Mouse (Mus musculus): Measurements from ENCODE around the gene Vps41. TPM values are rescaled to one million over a fixed set of nuclear protein-coding genes. Genes with fewer than 3 reads are reported as not detected.
A peak's percentile ranks its signal among the peaks of the same experiment; 100 is the strongest.

The Vps41 gene
- polyA plus RNA-seq (2012; rRNA removed), result 63.3 and 76.9 TPM in 2 replicates

DNA sequence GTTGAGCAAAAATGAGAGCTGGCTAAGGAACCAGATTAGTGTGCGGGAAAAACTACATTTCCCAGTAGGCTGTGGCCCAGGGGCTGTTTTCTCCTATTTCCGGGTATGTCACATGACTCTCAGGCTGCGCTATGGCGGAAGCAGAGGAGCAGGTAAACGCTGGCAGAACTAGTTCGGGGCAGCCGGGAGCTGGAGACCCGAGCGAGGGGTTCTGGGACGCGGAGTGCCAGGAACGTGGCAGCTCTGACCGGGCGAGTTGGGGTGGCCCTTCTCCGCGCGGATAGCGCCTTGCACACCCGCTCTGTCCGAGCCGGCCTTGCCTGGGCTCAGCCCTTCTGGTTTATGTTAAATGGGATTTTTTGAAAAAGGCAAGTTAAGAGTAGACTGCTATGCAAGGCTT lies at the start of gene Vps41:
TSS of gene Vps41 (plus strand) at position 102 of the 400 bp plus-strand sequence.
- peak; percentile 94 for DNase-seq (ENCODE audit: low read depth)
- TF ChIP-seq CTCF (IDR thresholded peaks at IDR 0.05; ENCODE audit: borderline replicate concordance, extremely low read depth, insufficient read depth, insufficient read length), result no peak
- peak; percentile 34; the same call in 1 of the 2 replicates for TF ChIP-seq POLR2A (IDR thresholded peaks at IDR 0.05; ENCODE audit: borderline replicate concordance, extremely low read depth, insufficient read depth, insufficient read length, poor library complexity, severe bottlenecking)

DNA sequence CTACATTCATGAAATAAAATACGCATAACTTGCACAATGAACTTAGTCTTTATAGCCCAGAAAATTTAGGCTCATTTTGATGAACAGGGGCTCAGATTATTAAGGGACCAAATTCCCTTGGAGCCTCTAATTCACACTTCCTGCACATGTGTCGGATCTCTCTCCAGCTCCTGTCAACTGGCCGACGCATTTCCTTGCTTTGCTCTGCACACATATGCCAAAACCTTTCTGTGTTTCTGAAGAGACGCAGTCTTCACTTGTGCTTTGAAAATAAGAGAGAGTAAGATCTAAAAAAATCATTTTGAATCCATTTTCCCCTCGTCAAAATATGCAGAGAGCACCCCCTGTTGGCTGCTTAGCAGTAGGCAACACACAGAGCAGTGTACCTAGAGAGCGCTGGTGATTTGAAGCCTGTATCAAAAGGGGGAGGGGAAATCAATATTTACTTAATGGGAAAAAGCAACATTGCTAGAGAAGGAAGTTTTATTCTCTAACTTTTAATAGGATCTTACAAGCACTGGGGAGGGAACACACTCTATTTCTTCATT lies 18.5 kb upstream of the Vps41 start:
- no peak for TF ChIP-seq POLR2A (IDR thresholded peaks at IDR 0.05; ENCODE audit: borderline replicate concordance, extremely low read depth, insufficient read depth, insufficient read length, poor library complexity, severe bottlenecking)
- peak; percentile 70; the same call in 1 of the 2 replicates for TF ChIP-seq CTCF (IDR thresholded peaks at IDR 0.05; ENCODE audit: borderline replicate concordance, extremely low read depth, insufficient read depth, insufficient read length)

DNA sequence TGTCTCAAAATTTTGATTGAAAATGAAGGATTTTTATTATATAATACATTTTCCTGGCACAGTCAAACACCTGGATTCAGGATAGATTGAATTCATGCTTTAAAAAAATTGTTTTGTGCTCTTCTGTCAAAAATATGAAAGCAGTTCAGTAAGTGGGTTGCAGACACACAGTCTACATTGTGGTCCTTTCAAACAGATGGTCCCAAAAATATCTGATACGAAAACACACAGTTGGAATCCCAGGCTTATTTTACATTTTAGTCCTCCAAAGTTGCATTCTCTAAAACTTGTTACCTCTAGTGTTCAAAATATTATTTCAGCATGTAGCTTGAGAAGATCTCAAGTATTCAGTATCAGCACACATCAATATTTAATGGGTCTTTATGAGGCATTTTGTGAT lies 5.4 kb upstream of the Vps41 start:
- no peak for DNase-seq (ENCODE audit: low read depth)
- TF ChIP-seq CTCF (IDR thresholded peaks at IDR 0.05; ENCODE audit: borderline replicate concordance, extremely low read depth, insufficient read depth, insufficient read length) (no peak), POLR2A (IDR thresholded peaks at IDR 0.05; ENCODE audit: borderline replicate concordance, extremely low read depth, insufficient read depth, insufficient read length, poor library complexity, severe bottlenecking) (no peak)

More for the DNA sequence above, 18.5 kb upstream of the Vps41 start:
- peak; percentile 82 for DNase-seq (ENCODE audit: low read depth)

DNA sequence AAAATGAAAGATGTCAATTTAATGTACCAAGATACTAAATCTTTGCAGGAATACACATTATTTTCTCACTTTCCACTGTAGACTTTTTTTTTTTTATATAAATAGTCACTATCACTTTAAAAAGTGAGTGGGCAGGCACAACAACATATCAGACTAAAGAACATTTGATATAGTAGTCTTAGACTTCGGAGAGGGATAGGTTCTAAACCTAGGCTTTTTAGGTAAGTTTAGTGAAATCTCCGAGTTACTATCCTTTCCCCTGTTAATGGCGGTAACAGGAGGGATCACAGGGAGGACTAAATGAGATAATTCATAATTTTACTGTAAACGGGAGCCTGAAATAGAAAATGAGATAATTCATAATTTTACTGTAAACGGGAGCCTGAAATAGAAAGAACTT lies 379 bp upstream of the Vps41 start:
- no peak for DNase-seq (ENCODE audit: low read depth)

DNA sequence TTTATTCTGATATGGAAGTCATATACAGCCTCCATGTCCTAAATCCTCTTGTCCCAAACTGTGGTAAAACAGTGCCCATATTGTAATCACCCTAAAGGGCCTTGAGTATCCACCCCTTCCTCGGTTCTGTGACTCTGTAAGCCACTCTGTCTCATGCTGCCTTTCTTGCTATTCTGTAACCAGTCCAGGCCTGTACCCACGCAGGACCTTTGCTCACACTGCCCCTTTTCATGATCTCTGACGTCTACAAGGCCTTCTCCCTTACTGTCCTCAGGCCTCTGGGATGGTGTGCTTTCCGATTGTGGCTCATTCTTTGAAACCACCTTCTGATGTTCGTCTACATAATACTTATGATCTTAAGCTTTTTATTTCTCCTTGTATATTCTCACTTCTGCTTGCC lies 1.4 kb downstream of the Vps41 start:
- no peak for TF ChIP-seq CTCF (IDR thresholded peaks at IDR 0.05; ENCODE audit: borderline replicate concordance, extremely low read depth, insufficient read depth, insufficient read length)
- no peak for TF ChIP-seq POLR2A (IDR thresholded peaks at IDR 0.05; ENCODE audit: borderline replicate concordance, extremely low read depth, insufficient read depth, insufficient read length, poor library complexity, severe bottlenecking)
- no peak for DNase-seq (ENCODE audit: low read depth)

More for the DNA sequence above, 379 bp upstream of the Vps41 start:
- TF ChIP-seq POLR2A (IDR thresholded peaks at IDR 0.05; ENCODE audit: borderline replicate concordance, extremely low read depth, insufficient read depth, insufficient read length, poor library complexity, severe bottlenecking) (no peak), CTCF (IDR thresholded peaks at IDR 0.05; ENCODE audit: borderline replicate concordance, extremely low read depth, insufficient read depth, insufficient read length) (no peak)

DNA sequence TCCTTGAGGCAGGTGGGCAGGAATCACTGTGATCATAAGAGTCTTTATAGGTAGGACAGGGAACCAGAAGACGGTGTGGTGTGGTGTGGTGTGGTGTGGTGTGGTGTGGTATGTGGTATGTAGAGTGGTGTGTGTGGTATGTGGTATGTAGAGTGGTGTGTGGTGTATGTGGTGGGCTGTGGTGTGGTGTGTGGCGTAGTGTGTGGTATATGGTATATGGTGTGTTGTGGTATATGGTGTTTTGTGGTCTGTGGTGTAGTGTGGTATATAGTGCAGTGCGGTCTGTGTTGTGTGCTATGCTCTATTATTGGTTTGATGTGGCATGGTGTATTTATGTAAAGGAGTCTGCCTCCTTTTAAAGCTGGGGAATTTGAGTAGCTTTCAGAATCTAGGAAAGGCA lies 13.6 kb downstream of the Vps41 start:
- no peak for DNase-seq (ENCODE audit: low read depth)
- TF ChIP-seq CTCF (IDR thresholded peaks at IDR 0.05; ENCODE audit: borderline replicate concordance, extremely low read depth, insufficient read depth, insufficient read length) (no peak), POLR2A (IDR thresholded peaks at IDR 0.05; ENCODE audit: borderline replicate concordance, extremely low read depth, insufficient read depth, insufficient read length, poor library complexity, severe bottlenecking) (no peak)

DNA sequence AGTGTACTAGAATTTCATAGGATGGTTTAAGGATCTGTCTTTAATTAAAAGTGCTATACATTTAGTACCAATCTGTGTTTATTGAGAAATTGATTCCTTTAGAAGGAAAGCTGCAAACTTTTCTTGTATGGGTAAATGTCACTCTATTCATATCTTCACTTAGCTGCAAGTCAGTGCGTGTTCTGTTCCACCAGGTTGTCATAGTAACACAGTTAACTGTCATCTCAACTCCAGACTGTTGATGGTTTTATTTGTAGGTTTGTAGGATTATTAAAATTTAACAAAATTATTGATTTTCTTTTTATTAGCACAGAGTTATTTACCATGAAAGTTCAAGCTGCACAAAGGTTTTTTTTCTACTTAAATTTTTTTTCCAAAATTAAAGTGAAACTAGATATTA lies 19.5 kb downstream of the Vps41 start:
- TF ChIP-seq CTCF (IDR thresholded peaks at IDR 0.05; ENCODE audit: borderline replicate concordance, extremely low read depth, insufficient read depth, insufficient read length), result no peak
- TF ChIP-seq POLR2A (IDR thresholded peaks at IDR 0.05; ENCODE audit: borderline replicate concordance, extremely low read depth, insufficient read depth, insufficient read length, poor library complexity, severe bottlenecking), result no peak
- peak; percentile 23 for DNase-seq (ENCODE audit: low read depth)

DNA sequence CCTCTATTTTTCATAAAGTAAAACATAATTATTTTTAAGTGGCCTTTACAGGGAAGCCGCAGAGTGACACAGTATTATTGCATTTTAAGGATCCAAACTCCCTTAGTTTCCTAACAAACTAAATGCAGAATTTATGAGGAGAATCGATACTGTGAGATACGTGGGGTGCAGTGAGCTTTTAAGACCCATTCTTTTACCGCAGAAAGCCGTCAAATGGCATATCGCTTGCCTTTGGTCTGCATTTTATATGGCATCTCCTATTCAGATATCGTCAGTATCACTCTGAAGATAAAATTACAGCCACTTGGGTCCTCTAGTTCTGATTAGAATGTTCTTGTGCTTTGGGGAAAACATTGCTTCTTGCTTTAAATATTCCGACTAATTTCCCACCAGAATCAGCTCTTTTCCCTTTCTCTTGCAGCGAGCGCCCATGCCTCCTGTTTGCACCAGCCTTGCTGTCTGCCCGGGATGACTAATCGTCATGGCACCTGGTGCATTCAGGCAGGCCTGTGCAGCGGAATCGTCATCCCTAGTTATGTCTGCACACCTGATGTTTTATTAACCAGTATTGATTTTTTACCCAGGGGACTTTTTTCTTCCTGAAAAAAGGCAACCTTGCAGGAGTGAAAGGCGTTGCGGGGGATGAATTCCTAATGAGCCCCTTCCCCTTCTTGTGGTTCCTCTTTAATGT lies 26.6 kb downstream of the Vps41 start:
- no peak for TF ChIP-seq POLR2A (IDR thresholded peaks at IDR 0.05; ENCODE audit: borderline replicate concordance, extremely low read depth, insufficient read depth, insufficient read length, poor library complexity, severe bottlenecking)
- TF ChIP-seq CTCF (IDR thresholded peaks at IDR 0.05; ENCODE audit: borderline replicate concordance, extremely low read depth, insufficient read depth, insufficient read length), result no peak
- peak; percentile 78 for DNase-seq (ENCODE audit: low read depth)

DNA sequence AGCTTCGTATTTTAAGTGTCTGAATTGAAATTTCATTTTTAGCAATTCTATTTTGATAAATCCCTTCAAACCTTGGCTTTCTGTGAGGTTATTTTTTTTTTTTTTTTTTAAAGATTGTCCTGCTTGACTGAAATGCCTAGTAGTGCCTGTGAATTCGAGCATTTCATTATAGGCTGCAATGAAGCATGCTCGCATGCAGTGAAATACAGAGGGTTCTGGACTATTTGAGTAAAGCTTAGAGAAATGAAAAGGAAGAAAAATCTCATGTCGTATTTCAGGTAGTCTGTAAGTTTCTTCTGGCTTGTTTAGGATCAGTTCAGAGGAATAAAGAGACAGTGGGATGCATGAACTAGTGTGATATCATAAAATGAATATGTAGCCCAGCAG lies 27.2 kb downstream of the Vps41 start:
- DNase-seq (ENCODE audit: low read depth), result no peak
- TF ChIP-seq POLR2A (IDR thresholded peaks at IDR 0.05; ENCODE audit: borderline replicate concordance, extremely low read depth, insufficient read depth, insufficient read length, poor library complexity, severe bottlenecking), result no peak
- TF ChIP-seq CTCF (IDR thresholded peaks at IDR 0.05; ENCODE audit: borderline replicate concordance, extremely low read depth, insufficient read depth, insufficient read length), result no peak

DNA sequence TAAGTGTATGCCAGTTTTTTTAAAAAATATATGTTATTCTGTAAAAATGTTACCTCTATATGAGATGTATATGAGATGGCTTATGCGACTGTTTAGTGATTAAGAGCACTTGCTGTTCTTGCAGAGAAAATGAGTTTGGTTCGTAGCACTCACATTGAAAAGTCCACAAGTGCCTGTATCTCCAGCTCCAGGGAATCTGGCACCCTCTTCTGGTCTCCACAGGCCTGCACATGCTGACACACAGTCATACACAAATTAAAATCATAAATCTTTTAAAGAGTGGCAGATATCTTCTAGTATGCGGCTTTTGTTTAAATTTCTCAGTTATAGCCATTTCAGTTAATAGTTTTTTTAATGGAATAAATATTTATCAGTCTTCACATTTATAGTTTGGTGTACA lies 40.9 kb downstream of the Vps41 start:
- DNase-seq (ENCODE audit: low read depth), result no peak

DNA sequence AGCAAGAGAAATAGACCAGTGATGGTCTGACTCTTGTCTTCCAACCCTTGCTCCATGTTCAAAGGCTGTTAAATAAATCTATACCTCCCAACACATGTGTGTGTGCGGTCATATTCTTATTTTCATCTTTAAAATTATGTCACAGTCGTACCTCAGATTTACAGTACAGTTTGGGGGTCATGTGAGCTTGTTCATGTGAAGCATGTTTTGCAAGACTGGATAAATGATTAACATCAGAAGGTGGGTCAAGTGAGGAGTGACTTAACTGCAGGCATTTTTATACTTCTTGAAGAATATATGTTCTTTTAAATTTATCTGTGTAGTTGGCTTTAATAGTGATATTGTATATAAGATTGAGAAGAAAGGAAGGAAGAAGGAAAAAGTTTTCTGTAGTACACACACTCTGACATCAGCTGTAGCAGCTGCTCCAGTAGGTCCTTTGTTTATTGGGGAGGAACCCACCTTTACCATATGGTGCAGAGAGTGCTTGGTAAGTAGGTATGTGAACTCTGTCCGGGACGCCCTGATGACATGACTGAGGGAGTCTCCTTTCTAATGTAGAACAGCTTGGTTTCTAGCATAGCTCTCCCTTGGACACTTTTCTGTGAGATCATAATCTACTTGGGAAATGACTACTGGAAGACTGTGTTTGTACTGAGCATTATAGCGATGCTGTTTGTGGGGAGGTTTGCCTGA lies 42.4 kb downstream of the Vps41 start:
- DNase-seq (ENCODE audit: low read depth), result no peak
- no peak for TF ChIP-seq POLR2A (IDR thresholded peaks at IDR 0.05; ENCODE audit: borderline replicate concordance, extremely low read depth, insufficient read depth, insufficient read length, poor library complexity, severe bottlenecking)

More for the DNA sequence above, 40.9 kb downstream of the Vps41 start:
- TF ChIP-seq CTCF (IDR thresholded peaks at IDR 0.05; ENCODE audit: borderline replicate concordance, extremely low read depth, insufficient read depth, insufficient read length) (peak; percentile 33; the same call in 1 of the 2 replicates), POLR2A (IDR thresholded peaks at IDR 0.05; ENCODE audit: borderline replicate concordance, extremely low read depth, insufficient read depth, insufficient read length, poor library complexity, severe bottlenecking) (no peak)

Measured in brain, embryonic 14.5 days (tissue).